Mouse (Mus musculus): ENCODE measurements around the gene Gtf3c4. TPM values are rescaled to one million over a fixed set of nuclear protein-coding genes. Genes with fewer than 3 reads are reported as not detected.
A peak's percentile ranks its signal among the peaks of the same experiment; 100 is the strongest.

The Gtf3c4 gene
- polyA plus RNA-seq (2016; fragmentation: Nextera tagmentation; extraction: Ambion mirVana): 12.8 and 15.4 TPM in 2 replicates

DNA sequence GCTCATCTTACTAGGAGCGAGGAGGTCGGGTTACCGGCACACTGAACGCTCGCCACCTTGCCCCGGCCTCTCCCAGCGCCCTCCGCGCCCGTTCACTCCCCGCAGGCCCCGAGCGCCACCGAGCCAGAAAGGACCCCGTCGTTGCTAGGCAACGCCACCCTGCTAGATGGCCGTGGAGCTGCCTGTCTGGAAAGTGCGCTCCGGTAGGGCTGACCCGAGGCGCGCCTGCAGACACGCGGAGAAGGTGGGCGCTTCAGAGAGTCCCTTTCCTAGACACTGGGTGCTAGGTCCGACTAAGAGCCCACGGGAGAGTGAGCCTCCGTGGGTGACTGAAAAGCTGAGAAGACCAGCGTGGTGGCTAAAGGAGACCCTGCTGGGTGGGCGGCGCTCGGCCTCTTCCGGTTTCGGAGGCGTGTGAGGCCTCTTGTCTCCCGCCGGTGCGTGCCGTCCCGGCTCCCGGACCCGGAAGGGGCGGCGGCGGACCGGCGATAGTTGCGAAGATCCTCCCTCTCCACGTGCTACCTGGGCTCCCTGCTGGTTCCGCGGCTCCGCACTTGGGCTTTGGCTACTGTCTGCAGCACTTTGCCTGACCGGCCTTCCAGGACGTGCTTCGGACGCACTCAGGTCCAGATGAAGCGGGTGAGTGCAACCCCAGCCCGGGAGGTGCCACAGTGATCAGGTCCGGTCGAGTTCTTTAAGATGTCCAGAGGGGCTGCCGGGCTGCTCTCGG is at the start of gene Gtf3c4, which contains the start of gene Ddx31:
Gene Gtf3c4, minus strand, starts transcription at position 139 of the 730 bp plus-strand sequence.
Gene Ddx31, plus strand, starts transcription at position 185 of the 730 bp plus-strand sequence.
- Histone ChIP-seq H3K4me3 (peak within 1 kb of the TSS; percentile 100), H3K9me3 (no peaks in the 10 kb centered on the region), H3K36me3 (peaks cover 13% of the 10 kb centered on the region), H3K4me1 (peaks cover 25% of the 10 kb centered on the region), H3K27ac (peak within 1 kb of the TSS; percentile 95), H3K27me3 (ENCODE audit: insufficient read depth, poor library complexity, severe bottlenecking) (no peaks in the 10 kb centered on the region)
- DNase-seq (ENCODE audit: low spot score): peak; percentile 97
- under 1% methylated on average over 63 of the region's 63 CpGs for WGBS

DNA sequence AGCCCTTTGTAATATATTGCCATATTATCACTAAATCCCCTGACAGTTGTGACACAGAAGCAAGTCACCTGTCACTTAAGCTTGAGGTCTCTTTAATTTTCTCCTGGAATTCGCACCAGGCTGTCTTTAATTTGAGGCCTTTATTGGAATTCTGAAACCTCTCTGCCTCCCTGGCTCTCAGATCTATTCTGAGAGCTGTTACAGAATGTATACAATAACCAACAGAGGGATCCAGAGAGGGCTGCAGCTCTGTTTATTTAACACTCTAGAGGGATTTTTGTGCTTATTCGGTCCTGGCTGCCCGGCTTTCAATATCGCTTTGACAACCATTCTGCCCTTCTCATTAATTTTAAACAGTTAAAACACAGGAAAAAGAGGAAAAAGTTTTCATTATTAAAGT is 44.8 kb upstream of the Gtf3c4 start:
- no peaks in the 10 kb centered on the region for H3K4me1 ChIP-seq
- WGBS: 86% methylated on average over 4 of the region's 4 CpGs
- peaks cover 76% of the 10 kb centered on the region for H3K36me3 ChIP-seq
- H3K9me3 ChIP-seq: no peaks in the 10 kb centered on the region
- no peak overlapping the region for H3K4me3 ChIP-seq
- H3K27me3 ChIP-seq (ENCODE audit: insufficient read depth, poor library complexity, severe bottlenecking): no peaks in the 10 kb centered on the region
- no peak overlapping the region for H3K27ac ChIP-seq
- no peak for DNase-seq (ENCODE audit: low spot score)

DNA sequence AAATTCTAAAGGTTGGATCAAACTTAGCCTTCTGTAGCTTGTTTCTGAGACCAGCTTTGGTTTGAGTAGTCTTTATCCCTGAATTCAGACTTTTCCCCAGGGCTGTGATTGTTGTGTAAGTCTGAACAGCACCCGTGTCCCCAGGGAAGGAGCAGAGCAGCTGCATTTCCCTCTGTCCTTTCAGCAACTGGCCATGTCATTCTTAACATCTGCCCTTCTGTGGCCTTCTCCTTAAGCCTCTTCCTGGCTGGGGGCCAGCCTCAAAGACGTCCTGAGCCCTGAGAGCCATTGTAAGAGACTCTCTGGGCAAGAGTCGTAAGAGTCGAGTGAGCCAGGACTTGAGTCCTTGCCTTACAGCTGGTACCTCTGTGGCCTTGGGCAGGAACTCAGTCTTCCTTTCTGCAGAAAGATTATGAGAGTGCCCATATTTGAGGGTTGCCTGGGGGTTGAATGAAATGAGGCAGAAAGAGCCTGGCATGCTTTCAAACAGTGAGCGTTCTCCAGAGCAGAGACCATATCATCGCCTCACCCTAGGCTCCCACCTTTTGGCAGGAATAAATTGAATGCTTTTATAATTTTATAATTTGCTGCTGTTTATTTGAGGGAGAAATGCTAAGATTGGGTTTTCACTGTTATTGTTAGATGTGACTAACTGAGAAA is 42.8 kb upstream of the Gtf3c4 start:
- DNase-seq (ENCODE audit: low spot score): no peak
- 86% methylated on average over 6 of the region's 6 CpGs for WGBS

GRCm38 (mm10) chr2:28882047-28882446 is 41.9 kb upstream of the Gtf3c4 start:
- Histone ChIP-seq H3K4me3 (no peak overlapping the region), H3K27ac (no peak overlapping the region), H3K36me3 (peaks cover 65% of the 10 kb centered on the region), H3K9me3 (no peaks in the 10 kb centered on the region), H3K4me1 (no peaks in the 10 kb centered on the region), H3K27me3 (ENCODE audit: insufficient read depth, poor library complexity, severe bottlenecking) (no peaks in the 10 kb centered on the region)
- DNase-seq (ENCODE audit: low spot score): no peak
- WGBS: 89% methylated on average over 3 of the region's 3 CpGs

More for the DNA sequence above, 42.8 kb upstream of the Gtf3c4 start:
- Histone ChIP-seq H3K4me1 (no peaks in the 10 kb centered on the region), H3K27me3 (ENCODE audit: insufficient read depth, poor library complexity, severe bottlenecking) (no peaks in the 10 kb centered on the region), H3K4me3 (no peak overlapping the region), H3K9me3 (no peaks in the 10 kb centered on the region), H3K36me3 (peaks cover 65% of the 10 kb centered on the region), H3K27ac (no peak overlapping the region)

- H3K36me3 ChIP-seq: peaks cover 66% of the 10 kb centered on the region
- no peaks in the 10 kb centered on the region for H3K27me3 ChIP-seq (ENCODE audit: insufficient read depth, poor library complexity, severe bottlenecking)
- WGBS: 92% methylated on average over 3 of the region's 3 CpGs
- H3K4me3 ChIP-seq: no peak overlapping the region
- no peak for DNase-seq (ENCODE audit: low spot score)
- no peaks in the 10 kb centered on the region for H3K4me1 ChIP-seq
- no peak overlapping the region for H3K27ac ChIP-seq
- H3K9me3 ChIP-seq: no peaks in the 10 kb centered on the region
Measured at GRCm38 (mm10) chr2:28881275-28881674, 41.1 kb upstream of the Gtf3c4 start.

GRCm38 (mm10) chr2:28875554-28875953 is 35.4 kb upstream of the Gtf3c4 start:
- no peak for DNase-seq (ENCODE audit: low spot score)
- H3K27me3 ChIP-seq (ENCODE audit: insufficient read depth, poor library complexity, severe bottlenecking): no peaks in the 10 kb centered on the region
- WGBS: 91% methylated on average over 11 of the region's 11 CpGs
- no peak overlapping the region for H3K27ac ChIP-seq
- H3K9me3 ChIP-seq: no peaks in the 10 kb centered on the region
- peaks cover 53% of the 10 kb centered on the region for H3K36me3 ChIP-seq
- H3K4me1 ChIP-seq: no peaks in the 10 kb centered on the region
- H3K4me3 ChIP-seq: no peak overlapping the region

DNA sequence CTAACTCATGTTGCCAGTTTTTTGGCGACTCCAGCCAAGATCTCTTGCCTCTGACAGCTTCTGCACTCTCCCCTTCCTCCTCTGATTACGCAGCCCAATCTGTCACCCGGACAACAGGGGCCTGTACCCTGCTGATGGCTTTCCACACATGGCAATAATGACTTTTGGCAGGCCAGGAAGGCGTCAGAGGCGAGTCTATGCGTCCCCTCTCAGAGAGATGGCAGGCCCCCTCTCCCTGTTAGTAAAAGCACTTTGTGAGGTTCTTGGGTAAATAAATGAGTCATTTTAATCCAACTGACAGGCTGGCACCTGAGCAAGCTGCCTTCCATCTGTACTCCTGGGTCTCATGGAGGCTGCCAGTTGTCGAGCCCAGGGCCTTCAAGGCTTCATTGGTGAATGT is 27.3 kb upstream of the Gtf3c4 start:
- Histone ChIP-seq H3K27ac (no peak overlapping the region), H3K27me3 (ENCODE audit: insufficient read depth, poor library complexity, severe bottlenecking) (no peaks in the 10 kb centered on the region), H3K36me3 (peaks cover 72% of the 10 kb centered on the region), H3K4me1 (no peaks in the 10 kb centered on the region), H3K4me3 (no peak overlapping the region), H3K9me3 (no peaks in the 10 kb centered on the region)
- DNase-seq (ENCODE audit: low spot score): no peak
- WGBS: 68% methylated on average over 7 of the region's 7 CpGs

DNA sequence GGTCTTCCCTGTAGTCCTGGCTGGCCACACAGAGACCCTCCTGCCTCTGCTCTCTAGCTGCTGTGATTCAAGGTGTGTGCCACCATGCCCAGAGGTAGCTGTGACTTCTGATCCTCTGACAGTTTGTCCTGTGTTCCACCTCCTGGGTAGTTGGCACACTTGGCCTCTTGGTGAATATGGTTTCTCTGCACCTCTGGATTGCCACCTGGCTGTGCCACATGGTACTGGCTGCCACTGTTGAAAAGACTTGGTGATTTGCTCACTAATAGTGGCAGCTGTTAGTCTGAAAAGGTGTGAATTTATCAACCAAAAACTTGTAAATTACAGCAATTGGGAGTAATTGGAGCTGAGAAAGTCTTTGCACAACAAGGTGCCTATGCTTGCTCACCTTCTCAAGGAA is 23.7 kb upstream of the Gtf3c4 start:
- H3K36me3 ChIP-seq: peaks cover 95% of the 10 kb centered on the region
- no peak for DNase-seq (ENCODE audit: low spot score)
- no peak overlapping the region for H3K4me3 ChIP-seq
- H3K4me1 ChIP-seq: no peaks in the 10 kb centered on the region
- H3K9me3 ChIP-seq: no peaks in the 10 kb centered on the region
- no peaks in the 10 kb centered on the region for H3K27me3 ChIP-seq (ENCODE audit: insufficient read depth, poor library complexity, severe bottlenecking)
- no peak overlapping the region for H3K27ac ChIP-seq

DNA sequence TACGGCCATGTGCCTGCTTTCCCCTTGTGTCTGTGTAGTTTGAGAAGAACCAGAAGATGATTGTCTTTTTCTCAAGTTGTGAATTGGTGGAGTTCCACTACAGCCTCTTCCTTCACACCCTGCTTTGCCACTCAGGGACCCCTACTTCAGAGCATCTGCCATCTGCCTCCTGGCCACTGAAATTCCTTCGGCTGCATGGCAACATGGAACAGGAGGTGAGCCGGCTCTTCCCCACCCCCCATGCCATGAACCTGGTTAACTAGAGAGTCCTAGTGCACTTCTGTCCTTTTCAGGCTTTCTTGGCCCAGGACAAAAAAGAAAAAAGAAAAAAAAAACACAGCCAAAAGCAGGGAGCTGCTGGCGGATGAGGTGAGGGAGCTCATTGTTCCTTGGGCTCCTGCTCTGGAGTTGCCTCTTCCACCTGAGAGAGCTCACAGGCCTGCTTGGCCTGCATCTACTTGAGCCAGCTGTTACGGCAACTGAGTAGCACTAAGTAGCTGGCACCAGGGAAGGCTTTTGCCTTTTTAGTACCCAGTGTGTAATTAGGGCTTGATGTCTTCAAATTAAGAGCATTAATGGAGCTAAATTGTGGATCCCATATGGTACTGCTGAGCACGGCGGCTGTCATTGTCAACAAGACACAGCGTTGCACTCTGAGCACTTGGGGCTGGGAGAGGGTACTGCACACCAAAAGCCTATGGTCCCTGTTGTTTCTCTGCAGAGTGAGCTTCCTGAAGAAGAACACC is 20.7 kb upstream of the Gtf3c4 start:
- H3K27ac ChIP-seq: no peak overlapping the region
- no peaks in the 10 kb centered on the region for H3K27me3 ChIP-seq (ENCODE audit: insufficient read depth, poor library complexity, severe bottlenecking)
- no peak overlapping the region for H3K4me3 ChIP-seq
- WGBS: 92% methylated on average over 8 of the region's 8 CpGs
- H3K9me3 ChIP-seq: no peaks in the 10 kb centered on the region
- DNase-seq (ENCODE audit: low spot score): no peak
- peaks cover 92% of the 10 kb centered on the region for H3K36me3 ChIP-seq
- H3K4me1 ChIP-seq: no peaks in the 10 kb centered on the region

- Histone ChIP-seq H3K4me3 (no peak overlapping the region), H3K9me3 (no peaks in the 10 kb centered on the region), H3K27me3 (ENCODE audit: insufficient read depth, poor library complexity, severe bottlenecking) (no peaks in the 10 kb centered on the region), H3K27ac (no peak overlapping the region), H3K4me1 (no peaks in the 10 kb centered on the region), H3K36me3 (peaks cover 89% of the 10 kb centered on the region)
- no peak for DNase-seq (ENCODE audit: low spot score)
- 91% methylated on average over 4 of the region's 4 CpGs for WGBS
Measured at GRCm38 (mm10) chr2:28859303-28859702, 19.1 kb upstream of the Gtf3c4 start.

DNA sequence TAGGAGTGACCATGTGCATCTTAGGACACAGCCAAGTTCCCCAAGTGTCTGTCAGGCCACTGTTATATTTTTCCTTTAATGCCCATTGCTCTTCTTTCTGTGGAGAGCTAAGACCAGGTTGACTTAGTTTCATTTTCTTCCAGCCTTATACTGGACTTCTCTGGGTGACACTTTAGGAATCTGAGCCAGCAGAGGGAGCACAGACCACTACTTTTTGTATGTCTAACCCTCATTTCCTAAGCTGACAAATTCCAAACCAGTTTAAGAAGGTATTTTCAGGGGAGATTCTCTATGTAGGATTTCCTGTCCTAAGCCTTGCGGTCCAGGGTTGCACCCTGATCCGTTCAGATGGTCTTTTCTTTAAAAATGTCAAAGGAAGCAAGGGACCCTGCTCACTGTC is 15.6 kb upstream of the Gtf3c4 start:
- peaks cover 66% of the 10 kb centered on the region for H3K36me3 ChIP-seq
- no peaks in the 10 kb centered on the region for H3K27me3 ChIP-seq (ENCODE audit: insufficient read depth, poor library complexity, severe bottlenecking)
- H3K4me3 ChIP-seq: no peak overlapping the region
- no peaks in the 10 kb centered on the region for H3K9me3 ChIP-seq
- no peaks in the 10 kb centered on the region for H3K4me1 ChIP-seq
- H3K27ac ChIP-seq: no peak overlapping the region
- WGBS: 95% methylated on average over 2 of the region's 2 CpGs
- DNase-seq (ENCODE audit: low spot score): no peak

- Histone ChIP-seq H3K4me3 (no peak overlapping the region), H3K27ac (no peak overlapping the region), H3K27me3 (ENCODE audit: insufficient read depth, poor library complexity, severe bottlenecking) (no peaks in the 10 kb centered on the region), H3K9me3 (no peaks in the 10 kb centered on the region), H3K4me1 (no peaks in the 10 kb centered on the region), H3K36me3 (peaks cover 69% of the 10 kb centered on the region)
- 85% methylated on average over 3 of the region's 3 CpGs for WGBS
- no peak for DNase-seq (ENCODE audit: low spot score)
Measured at GRCm38 (mm10) chr2:28852594-28852993, 12.4 kb upstream of the Gtf3c4 start.

DNA sequence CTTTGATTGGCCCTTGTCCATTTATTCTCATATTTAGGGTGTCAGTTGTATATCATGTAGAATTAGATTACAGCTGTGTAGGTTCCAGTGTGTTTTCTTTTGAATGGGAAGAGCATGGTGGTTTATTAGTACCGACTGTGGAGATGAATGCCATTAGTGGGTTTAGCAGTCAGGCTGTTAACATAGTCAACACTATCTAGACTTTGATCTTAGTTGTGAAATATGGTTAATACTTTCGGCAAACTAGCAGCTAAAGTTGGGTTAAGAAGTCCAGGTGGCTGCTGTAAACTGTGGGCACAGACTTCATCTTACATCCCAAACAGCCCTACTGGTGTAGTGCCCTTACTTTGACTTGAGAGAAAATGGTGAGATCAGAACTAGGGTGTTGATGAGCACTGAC is 8.7 kb upstream of the Gtf3c4 start:
- DNase-seq (ENCODE audit: low spot score): no peak
- no peaks in the 10 kb centered on the region for H3K27me3 ChIP-seq (ENCODE audit: insufficient read depth, poor library complexity, severe bottlenecking)
- no peaks in the 10 kb centered on the region for H3K4me1 ChIP-seq
- H3K4me3 ChIP-seq: no peak overlapping the region
- peaks cover 69% of the 10 kb centered on the region for H3K36me3 ChIP-seq
- no peaks in the 10 kb centered on the region for H3K9me3 ChIP-seq
- WGBS: 91% methylated on average over 2 of the region's 2 CpGs
- H3K27ac ChIP-seq: no peak overlapping the region
